Mouse (Mus musculus): Measurements from ENCODE around the gene Plxnc1. TPM values are rescaled to one million over a fixed set of nuclear protein-coding genes. Genes with fewer than 3 reads are reported as not detected.

Plxnc1 gene
- polyA plus RNA-seq, 1 experiment from 2014 or later, result 6.8 TPM

GRCm38 (mm10) chr10:94945206-94945711 is 624 bp upstream of the Plxnc1 start:
- Histone ChIP-seq H3K4me1 (peaks cover 48% of the 10 kb centered on the region), H3K4me3 (peak overlapping the region; percentile 82), H3K27ac (replicated peaks) (peak overlapping the region; percentile 94), H3K9me3 (no peaks in the 10 kb centered on the region), H3K27me3 (peaks cover 37% of the 10 kb centered on the region), H3K9ac (replicated peaks) (peak overlapping the region; percentile 92), H3K4me2 (replicated peaks) (peak overlapping the region; percentile 86), H3K36me3 (no peaks in the 10 kb centered on the region)
- under 1% methylated on average over 36 of the region's 36 CpGs for WGBS
- peak; percentile 36 for ATAC-seq (ENCODE audit: low FRiP score, low read depth)

GRCm38 (mm10) chr10:94943846-94944690 is 567 bp downstream of the Plxnc1 start:
- Histone ChIP-seq H3K4me3 (peak overlapping the region; percentile 82), H3K9me3 (no peaks in the 10 kb centered on the region), H3K27ac (replicated peaks) (peak overlapping the region; percentile 94), H3K9ac (replicated peaks) (peak overlapping the region; percentile 92), H3K4me1 (peaks cover 54% of the 10 kb centered on the region), H3K36me3 (no peaks in the 10 kb centered on the region), H3K4me2 (replicated peaks) (peak overlapping the region; percentile 86), H3K27me3 (peaks cover 45% of the 10 kb centered on the region)
- under 1% methylated on average over 93 of the region's 110 CpGs for WGBS
- peak; percentile 16 for ATAC-seq (ENCODE audit: low FRiP score, low read depth)

- H3K27ac ChIP-seq (replicated peaks), result peak overlapping the region; percentile 94
- ATAC-seq (ENCODE audit: low FRiP score, low read depth), result peak; percentile 7
- peak overlapping the region; percentile 86 for H3K4me2 ChIP-seq (replicated peaks)
- no peaks in the 10 kb centered on the region for H3K36me3 ChIP-seq
- peaks cover 45% of the 10 kb centered on the region for H3K27me3 ChIP-seq
- H3K4me1 ChIP-seq, result peaks cover 54% of the 10 kb centered on the region
- H3K4me3 ChIP-seq, result peak overlapping the region; percentile 82
- WGBS, result 0% methylated on average over 26 of the region's 26 CpGs
- peak overlapping the region; percentile 92 for H3K9ac ChIP-seq (replicated peaks)
- H3K9me3 ChIP-seq, result no peaks in the 10 kb centered on the region
Measured at GRCm38 (mm10) chr10:94943401-94943845, 1.2 kb downstream of the Plxnc1 start.

GRCm38 (mm10) chr10:94942449-94943041 is 2.1 kb downstream of the Plxnc1 start:
- H3K27ac ChIP-seq (replicated peaks), result peak overlapping the region; percentile 94
- ATAC-seq (ENCODE audit: low FRiP score, low read depth), result peak; percentile 31

GRCm38 (mm10) chr10:94941551-94941950 is 3.1 kb downstream of the Plxnc1 start:
- peaks cover 54% of the 10 kb centered on the region for H3K4me1 ChIP-seq
- peak overlapping the region; percentile 4; the same call in 1 of the 2 replicates for H3K9ac ChIP-seq (replicated peaks)
- no peak for ATAC-seq (ENCODE audit: low FRiP score, low read depth)

More at GRCm38 (mm10) chr10:94942449-94943041, 2.1 kb downstream of the Plxnc1 start:
- WGBS, result under 1% methylated on average over 16 of the region's 17 CpGs
- H3K36me3 ChIP-seq, result no peaks in the 10 kb centered on the region
- H3K27me3 ChIP-seq, result peaks cover 50% of the 10 kb centered on the region
- peaks cover 54% of the 10 kb centered on the region for H3K4me1 ChIP-seq
- no peaks in the 10 kb centered on the region for H3K9me3 ChIP-seq
- H3K9ac ChIP-seq (replicated peaks), result peak overlapping the region; percentile 92
- peak overlapping the region; percentile 86 for H3K4me2 ChIP-seq (replicated peaks)
- peak overlapping the region; percentile 82 for H3K4me3 ChIP-seq

GRCm38 (mm10) chr10:94940786-94941185 is 3.8 kb downstream of the Plxnc1 start:
- Histone ChIP-seq H3K9ac (replicated peaks) (no peak overlapping the region), H3K9me3 (no peaks in the 10 kb centered on the region), H3K27ac (replicated peaks) (no peak overlapping the region; the same call in 1 of the 2 replicates), H3K36me3 (no peaks in the 10 kb centered on the region), H3K4me2 (replicated peaks) (peak overlapping the region; percentile 86), H3K4me3 (peak overlapping the region; percentile 17), H3K4me1 (peaks cover 50% of the 10 kb centered on the region), H3K27me3 (peaks cover 34% of the 10 kb centered on the region)
- WGBS, result 9% methylated on average over 7 of the region's 7 CpGs
- ATAC-seq (ENCODE audit: low FRiP score, low read depth), result no peak

More at GRCm38 (mm10) chr10:94941551-94941950, 3.1 kb downstream of the Plxnc1 start:
- H3K4me3 ChIP-seq, result peak overlapping the region; percentile 82
- peak overlapping the region; percentile 86 for H3K4me2 ChIP-seq (replicated peaks)
- H3K27ac ChIP-seq (replicated peaks), result no peak overlapping the region
- H3K36me3 ChIP-seq, result no peaks in the 10 kb centered on the region
- WGBS, result under 1% methylated on average over 4 of the region's 4 CpGs
- no peaks in the 10 kb centered on the region for H3K9me3 ChIP-seq
- peaks cover 42% of the 10 kb centered on the region for H3K27me3 ChIP-seq

- Histone ChIP-seq H3K27me3 (peaks cover 31% of the 10 kb centered on the region), H3K4me1 (peaks cover 44% of the 10 kb centered on the region), H3K36me3 (no peaks in the 10 kb centered on the region), H3K27ac (replicated peaks) (no peak overlapping the region), H3K9me3 (no peaks in the 10 kb centered on the region), H3K9ac (replicated peaks) (no peak overlapping the region), H3K4me2 (replicated peaks) (peak overlapping the region; percentile 86), H3K4me3 (peak overlapping the region; percentile 17; the same call in 1 of the 2 replicates)
- 14% methylated on average over 2 of the region's 2 CpGs for WGBS
- no peak for ATAC-seq (ENCODE audit: low FRiP score, low read depth)
Measured at GRCm38 (mm10) chr10:94940061-94940460, 4.6 kb downstream of the Plxnc1 start.

- Histone ChIP-seq H3K4me1 (peaks cover 46% of the 10 kb centered on the region), H3K36me3 (no peaks in the 10 kb centered on the region), H3K9ac (replicated peaks) (no peak overlapping the region), H3K27ac (replicated peaks) (no peak overlapping the region), H3K4me3 (no peak overlapping the region), H3K27me3 (peaks cover 28% of the 10 kb centered on the region), H3K9me3 (no peaks in the 10 kb centered on the region), H3K4me2 (replicated peaks) (no peak overlapping the region)
- no peak for ATAC-seq (ENCODE audit: low FRiP score, low read depth)
- WGBS, result 93% methylated on average over 2 of the region's 2 CpGs
Measured at GRCm38 (mm10) chr10:94938899-94939298, 5.7 kb downstream of the Plxnc1 start.

GRCm38 (mm10) chr10:94938320-94938719 is 6.3 kb downstream of the Plxnc1 start:
- ATAC-seq (ENCODE audit: low FRiP score, low read depth), result no peak
- no peak overlapping the region for H3K9ac ChIP-seq (replicated peaks)
- WGBS, result 90% methylated on average over 6 of the region's 6 CpGs
- no peak overlapping the region for H3K27ac ChIP-seq (replicated peaks)
- peaks cover 43% of the 10 kb centered on the region for H3K4me1 ChIP-seq
- H3K27me3 ChIP-seq, result peaks cover 22% of the 10 kb centered on the region
- no peaks in the 10 kb centered on the region for H3K36me3 ChIP-seq
- no peak overlapping the region for H3K4me3 ChIP-seq
- no peak overlapping the region for H3K4me2 ChIP-seq (replicated peaks)
- no peaks in the 10 kb centered on the region for H3K9me3 ChIP-seq

- no peaks in the 10 kb centered on the region for H3K9me3 ChIP-seq
- no peak overlapping the region for H3K27ac ChIP-seq (replicated peaks)
- peaks cover 27% of the 10 kb centered on the region for H3K4me1 ChIP-seq
- H3K9ac ChIP-seq (replicated peaks), result no peak overlapping the region
- 87% methylated on average over 4 of the region's 4 CpGs for WGBS
- ATAC-seq (ENCODE audit: low FRiP score, low read depth), result no peak
- H3K4me2 ChIP-seq (replicated peaks), result no peak overlapping the region
- no peaks in the 10 kb centered on the region for H3K36me3 ChIP-seq
- peaks cover 15% of the 10 kb centered on the region for H3K27me3 ChIP-seq
- no peak overlapping the region for H3K4me3 ChIP-seq
Measured at GRCm38 (mm10) chr10:94935270-94935669, 9.4 kb downstream of the Plxnc1 start.

GRCm38 (mm10) chr10:94934151-94934614 is 10.5 kb downstream of the Plxnc1 start:
- H3K27ac ChIP-seq (replicated peaks), result no peak overlapping the region
- no peak overlapping the region for H3K4me2 ChIP-seq (replicated peaks)
- H3K4me3 ChIP-seq, result no peak overlapping the region
- 83% methylated on average over 9 of the region's 9 CpGs for WGBS
- H3K9ac ChIP-seq (replicated peaks), result no peak overlapping the region
- no peak for ATAC-seq (ENCODE audit: low FRiP score, low read depth)
- H3K4me1 ChIP-seq, result peaks cover 21% of the 10 kb centered on the region
- no peaks in the 10 kb centered on the region for H3K36me3 ChIP-seq
- peaks cover 7% of the 10 kb centered on the region; the same call in 1 of the 2 replicates for H3K27me3 ChIP-seq
- H3K9me3 ChIP-seq, result no peaks in the 10 kb centered on the region

All from midbrain, embryonic 12.5 days (tissue).